Mouse (Mus musculus): Measurements from ENCODE around the gene Lrig3. TPM values are rescaled to one million over a fixed set of nuclear protein-coding genes. Genes with fewer than 3 reads are reported as not detected.

Lrig3 gene
- polyA plus RNA-seq, 1 experiment from 2014 or later, result 18.8 TPM

GRCm38 (mm10) chr10:125969133-125969490, 3.1 kb downstream of the Lrig3 start:
- H3K4me1 ChIP-seq (replicated peaks; ENCODE audit: control insufficient read depth, insufficient read depth, low read length), result no peaks in the 10 kb centered on the region
- H3K4me2 ChIP-seq (replicated peaks; ENCODE audit: low read depth, low read length), result peak overlapping the region; percentile 90
- 27% methylated on average over 10 of the region's 10 CpGs for WGBS
- peak; percentile 46 for DNase-seq (ENCODE audit: low spot score)
- ATAC-seq (ENCODE audit: low FRiP score), result no peak
- H3K27me3 ChIP-seq (ENCODE audit: control insufficient read depth, insufficient read depth, low read length), result no peaks in the 10 kb centered on the region
- H3K4me3 ChIP-seq (ENCODE audit: low read depth, low read length), result peak overlapping the region; percentile 86
- no peaks in the 10 kb centered on the region for H3K9me3 ChIP-seq (ENCODE audit: control insufficient read depth, low read length)
- H3K36me3 ChIP-seq (ENCODE audit: control insufficient read depth, insufficient read depth, low read length), result no peaks in the 10 kb centered on the region
- H3K9ac ChIP-seq (ENCODE audit: low read depth, low read length), result peak overlapping the region; percentile 4; the same call in 1 of the 2 replicates
- peak overlapping the region; percentile 47; the same call in 1 of the 2 replicates for H3K27ac ChIP-seq (ENCODE audit: low read depth, low read length)

GRCm38 (mm10) chr10:125970031-125970430, 4.1 kb downstream of the Lrig3 start:
- no peaks in the 10 kb centered on the region for H3K9me3 ChIP-seq (ENCODE audit: control insufficient read depth, low read length)
- H3K27me3 ChIP-seq (ENCODE audit: control insufficient read depth, insufficient read depth, low read length), result no peaks in the 10 kb centered on the region
- ATAC-seq (ENCODE audit: low FRiP score) (no peak), DNase-seq (ENCODE audit: low spot score) (no peak)
- H3K27ac ChIP-seq (ENCODE audit: low read depth, low read length), result no peak overlapping the region
- no peaks in the 10 kb centered on the region for H3K36me3 ChIP-seq (ENCODE audit: control insufficient read depth, insufficient read depth, low read length)
- 54% methylated on average over 2 of the region's 2 CpGs for WGBS
- H3K4me3 ChIP-seq (ENCODE audit: low read depth, low read length), result no peak overlapping the region
- no peak overlapping the region for H3K4me2 ChIP-seq (replicated peaks; ENCODE audit: low read depth, low read length)
- H3K9ac ChIP-seq (ENCODE audit: low read depth, low read length), result no peak overlapping the region
- no peaks in the 10 kb centered on the region for H3K4me1 ChIP-seq (replicated peaks; ENCODE audit: control insufficient read depth, insufficient read depth, low read length)

GRCm38 (mm10) chr10:125970500-125970899, 4.5 kb downstream of the Lrig3 start:
- H3K4me1 ChIP-seq (replicated peaks; ENCODE audit: control insufficient read depth, insufficient read depth, low read length), result no peaks in the 10 kb centered on the region
- no peaks in the 10 kb centered on the region for H3K9me3 ChIP-seq (ENCODE audit: control insufficient read depth, low read length)
- no peaks in the 10 kb centered on the region for H3K27me3 ChIP-seq (ENCODE audit: control insufficient read depth, insufficient read depth, low read length)
- 49% methylated on average over 4 of the region's 4 CpGs for WGBS
- H3K4me2 ChIP-seq (replicated peaks; ENCODE audit: low read depth, low read length), result no peak overlapping the region
- H3K36me3 ChIP-seq (ENCODE audit: control insufficient read depth, insufficient read depth, low read length), result no peaks in the 10 kb centered on the region
- H3K4me3 ChIP-seq (ENCODE audit: low read depth, low read length), result no peak overlapping the region
- no peak for ATAC-seq (ENCODE audit: low FRiP score)
- peak; percentile 39 for DNase-seq (ENCODE audit: low spot score)
- H3K9ac ChIP-seq (ENCODE audit: low read depth, low read length), result no peak overlapping the region
- no peak overlapping the region for H3K27ac ChIP-seq (ENCODE audit: low read depth, low read length)

- Histone ChIP-seq H3K4me3 (ENCODE audit: low read depth, low read length) (no peak overlapping the region), H3K4me2 (replicated peaks; ENCODE audit: low read depth, low read length) (no peak overlapping the region), H3K27me3 (ENCODE audit: control insufficient read depth, insufficient read depth, low read length) (no peaks in the 10 kb centered on the region), H3K9me3 (ENCODE audit: control insufficient read depth, low read length) (no peaks in the 10 kb centered on the region), H3K36me3 (ENCODE audit: control insufficient read depth, insufficient read depth, low read length) (no peaks in the 10 kb centered on the region), H3K4me1 (replicated peaks; ENCODE audit: control insufficient read depth, insufficient read depth, low read length) (0 out of 2 replicates have a peak, but pooled peaks cover 2% of the 10 kb centered on the region), H3K27ac (ENCODE audit: low read depth, low read length) (no peak overlapping the region), H3K9ac (ENCODE audit: low read depth, low read length) (no peak overlapping the region)
- WGBS, result 73% methylated on average over 6 of the region's 7 CpGs
- no peak for ATAC-seq (ENCODE audit: low FRiP score)
- no peak for DNase-seq (ENCODE audit: low spot score)
Observed at GRCm38 (mm10) chr10:125973726-125974125, 7.8 kb downstream of the Lrig3 start.

- Histone ChIP-seq H3K36me3 (ENCODE audit: control insufficient read depth, insufficient read depth, low read length) (no peaks in the 10 kb centered on the region), H3K4me1 (replicated peaks; ENCODE audit: control insufficient read depth, insufficient read depth, low read length) (0 out of 2 replicates have a peak, but pooled peaks cover 2% of the 10 kb centered on the region), H3K27ac (ENCODE audit: low read depth, low read length) (no peak overlapping the region), H3K4me3 (ENCODE audit: low read depth, low read length) (no peak overlapping the region), H3K4me2 (replicated peaks; ENCODE audit: low read depth, low read length) (no peak overlapping the region), H3K9me3 (ENCODE audit: control insufficient read depth, low read length) (no peaks in the 10 kb centered on the region), H3K9ac (ENCODE audit: low read depth, low read length) (no peak overlapping the region), H3K27me3 (ENCODE audit: control insufficient read depth, insufficient read depth, low read length) (no peaks in the 10 kb centered on the region)
- ATAC-seq (ENCODE audit: low FRiP score) (no peak), DNase-seq (ENCODE audit: low spot score) (no peak)
- WGBS, result 90% methylated on average over 5 of the region's 5 CpGs
Observed at GRCm38 (mm10) chr10:125981938-125982337, 16.0 kb downstream of the Lrig3 start.

GRCm38 (mm10) chr10:125984473-125985035, 18.6 kb downstream of the Lrig3 start:
- Histone ChIP-seq H3K4me3 (ENCODE audit: low read depth, low read length) (no peak overlapping the region), H3K36me3 (ENCODE audit: control insufficient read depth, insufficient read depth, low read length) (no peaks in the 10 kb centered on the region), H3K9ac (ENCODE audit: low read depth, low read length) (no peak overlapping the region), H3K27ac (ENCODE audit: low read depth, low read length) (no peak overlapping the region), H3K4me1 (replicated peaks; ENCODE audit: control insufficient read depth, insufficient read depth, low read length) (no peaks in the 10 kb centered on the region), H3K27me3 (ENCODE audit: control insufficient read depth, insufficient read depth, low read length) (no peaks in the 10 kb centered on the region), H3K4me2 (replicated peaks; ENCODE audit: low read depth, low read length) (no peak overlapping the region), H3K9me3 (ENCODE audit: control insufficient read depth, low read length) (no peaks in the 10 kb centered on the region)
- DNase-seq (ENCODE audit: low spot score) (no peak), ATAC-seq (ENCODE audit: low FRiP score) (no peak)
- WGBS, result 85% methylated on average over 9 of the region's 9 CpGs

GRCm38 (mm10) chr10:125985795-125986194, 19.8 kb downstream of the Lrig3 start:
- H3K36me3 ChIP-seq (ENCODE audit: control insufficient read depth, insufficient read depth, low read length), result no peaks in the 10 kb centered on the region
- DNase-seq (ENCODE audit: low spot score), result no peak
- H3K4me1 ChIP-seq (replicated peaks; ENCODE audit: control insufficient read depth, insufficient read depth, low read length), result no peaks in the 10 kb centered on the region
- 90% methylated on average over 1 of the region's 1 CpGs for WGBS
- no peaks in the 10 kb centered on the region for H3K9me3 ChIP-seq (ENCODE audit: control insufficient read depth, low read length)
- no peak overlapping the region for H3K9ac ChIP-seq (ENCODE audit: low read depth, low read length)
- no peak overlapping the region for H3K4me3 ChIP-seq (ENCODE audit: low read depth, low read length)
- H3K27ac ChIP-seq (ENCODE audit: low read depth, low read length), result no peak overlapping the region
- ATAC-seq (ENCODE audit: low FRiP score), result no peak
- H3K4me2 ChIP-seq (replicated peaks; ENCODE audit: low read depth, low read length), result no peak overlapping the region
- no peaks in the 10 kb centered on the region for H3K27me3 ChIP-seq (ENCODE audit: control insufficient read depth, insufficient read depth, low read length)

GRCm38 (mm10) chr10:125986443-125986842, 20.5 kb downstream of the Lrig3 start:
- no peak for ATAC-seq (ENCODE audit: low FRiP score)
- H3K9ac ChIP-seq (ENCODE audit: low read depth, low read length), result no peak overlapping the region

GRCm38 (mm10) chr10:125987307-125987706, 21.3 kb downstream of the Lrig3 start:
- Histone ChIP-seq H3K27ac (ENCODE audit: low read depth, low read length) (no peak overlapping the region), H3K4me2 (replicated peaks; ENCODE audit: low read depth, low read length) (no peak overlapping the region), H3K9me3 (ENCODE audit: control insufficient read depth, low read length) (no peaks in the 10 kb centered on the region), H3K4me3 (ENCODE audit: low read depth, low read length) (no peak overlapping the region), H3K4me1 (replicated peaks; ENCODE audit: control insufficient read depth, insufficient read depth, low read length) (no peaks in the 10 kb centered on the region), H3K36me3 (ENCODE audit: control insufficient read depth, insufficient read depth, low read length) (no peaks in the 10 kb centered on the region), H3K27me3 (ENCODE audit: control insufficient read depth, insufficient read depth, low read length) (no peaks in the 10 kb centered on the region), H3K9ac (ENCODE audit: low read depth, low read length) (no peak overlapping the region)
- 82% methylated on average over 6 of the region's 6 CpGs for WGBS
- DNase-seq (ENCODE audit: low spot score) (no peak), ATAC-seq (ENCODE audit: low FRiP score) (no peak)

More at GRCm38 (mm10) chr10:125986443-125986842, 20.5 kb downstream of the Lrig3 start:
- WGBS, result 94% methylated on average over 9 of the region's 9 CpGs
- DNase-seq (ENCODE audit: low spot score), result no peak
- Histone ChIP-seq H3K4me1 (replicated peaks; ENCODE audit: control insufficient read depth, insufficient read depth, low read length) (no peaks in the 10 kb centered on the region), H3K27me3 (ENCODE audit: control insufficient read depth, insufficient read depth, low read length) (no peaks in the 10 kb centered on the region), H3K4me2 (replicated peaks; ENCODE audit: low read depth, low read length) (no peak overlapping the region), H3K27ac (ENCODE audit: low read depth, low read length) (no peak overlapping the region), H3K36me3 (ENCODE audit: control insufficient read depth, insufficient read depth, low read length) (no peaks in the 10 kb centered on the region), H3K4me3 (ENCODE audit: low read depth, low read length) (no peak overlapping the region), H3K9me3 (ENCODE audit: control insufficient read depth, low read length) (no peaks in the 10 kb centered on the region)
